Mouse (Mus musculus): ENCODE data around the gene Dlk1. TPM values are rescaled to one million over a fixed set of nuclear protein-coding genes. Genes with fewer than 3 reads are reported as not detected.

Dlk1 gene
- total RNA-seq, 2 experiments from 2014 or later = 213 to 272 TPM

DNA sequence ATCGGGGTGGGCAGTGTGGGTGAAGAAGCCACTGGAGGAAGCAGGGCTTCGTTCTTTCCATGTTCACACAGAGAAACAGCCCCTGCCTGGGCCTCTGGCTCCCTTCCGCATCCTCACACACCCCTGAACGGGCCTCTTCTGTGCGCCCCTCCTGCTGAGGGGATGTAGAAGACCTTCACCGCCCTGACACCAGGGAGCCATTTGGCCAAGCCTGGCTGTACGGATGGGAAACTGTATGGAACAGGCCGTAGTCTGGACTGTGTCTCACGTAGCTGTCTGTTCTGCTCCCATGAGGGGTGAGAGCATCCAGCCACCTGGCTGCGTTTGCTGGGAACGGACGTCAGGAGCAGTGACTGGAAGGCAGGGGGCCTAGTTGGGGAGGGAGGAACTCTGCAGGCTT lies 15.8 kb upstream of the Dlk1 start:
- intact Hi-C loops (cut with DNase I; ENCODE audit: low total_unique reads) = loop anchor here (5.0 kb wide), 2 partner anchors 520 to 935 kb away; no protein-coding TSS in a partner anchor
- DNase-seq = peak; percentile 40

DNA sequence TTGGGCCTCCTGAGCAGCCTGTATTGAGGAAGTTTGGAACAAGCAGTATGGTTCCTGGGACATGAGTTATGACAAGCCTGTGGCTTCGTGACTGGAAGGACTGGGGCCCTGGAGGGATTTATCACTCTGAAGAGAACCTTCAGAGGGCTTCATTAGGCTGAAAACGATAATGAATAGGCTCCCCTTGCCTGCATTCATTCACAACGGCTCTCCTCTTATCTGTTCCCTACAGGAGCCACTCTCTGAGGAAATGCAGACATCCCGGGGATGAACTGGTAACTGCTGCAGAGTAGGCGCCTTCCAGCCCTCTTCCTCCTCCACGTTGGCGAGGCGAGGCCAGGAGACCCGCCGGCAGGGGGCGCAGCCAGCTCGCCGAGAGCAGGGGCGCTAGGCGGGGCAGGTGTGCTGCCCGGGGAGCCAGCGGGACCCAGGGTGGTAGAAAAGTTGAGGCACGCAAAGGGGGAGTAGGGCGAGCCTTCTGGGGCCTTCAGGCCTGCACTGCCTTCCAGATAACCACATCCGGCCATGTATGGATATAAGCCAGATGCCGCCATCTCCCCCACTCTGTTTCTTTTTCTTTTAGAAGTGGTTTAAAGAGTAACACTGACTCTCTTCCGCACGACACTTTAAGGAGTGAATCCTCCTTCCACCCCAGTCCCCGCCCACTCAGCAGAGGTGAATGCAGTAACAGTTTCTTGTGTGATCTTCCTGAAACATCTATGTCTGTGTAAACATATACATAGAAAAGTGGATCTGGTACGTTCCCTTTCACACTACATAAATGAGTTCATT lies 14.9 kb upstream of the Dlk1 start:
- peak; percentile 89 for DNase-seq
- intact Hi-C loops (cut with DNase I; ENCODE audit: low total_unique reads) = loop anchor here (5.0 kb wide), 2 partner anchors 520 to 935 kb away; no protein-coding TSS in a partner anchor

DNA sequence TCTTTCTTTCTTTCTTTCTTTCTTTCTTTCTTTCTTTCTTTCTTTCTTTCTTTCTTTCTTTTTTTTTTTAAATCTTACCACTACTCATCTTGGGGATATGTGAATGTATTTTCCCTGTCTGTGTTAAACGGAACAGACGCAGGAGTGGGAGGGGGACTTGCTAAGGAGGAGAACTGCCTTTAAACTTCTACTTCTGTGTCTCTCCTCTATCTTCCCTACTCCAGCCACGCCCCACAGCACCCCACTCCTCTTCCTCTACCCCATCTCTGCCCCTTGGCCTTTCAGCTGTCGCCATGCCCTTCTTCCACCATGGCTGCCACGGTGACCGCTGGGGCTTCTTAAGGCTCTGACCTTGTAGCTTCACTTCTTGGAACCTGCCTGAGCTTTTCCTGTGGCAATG lies 14.2 kb upstream of the Dlk1 start:
- no peak for DNase-seq
- intact Hi-C loops (cut with DNase I; ENCODE audit: low total_unique reads) = loop anchor here (5.0 kb wide), 2 partner anchors 519 to 934 kb away; no protein-coding TSS in a partner anchor

DNA sequence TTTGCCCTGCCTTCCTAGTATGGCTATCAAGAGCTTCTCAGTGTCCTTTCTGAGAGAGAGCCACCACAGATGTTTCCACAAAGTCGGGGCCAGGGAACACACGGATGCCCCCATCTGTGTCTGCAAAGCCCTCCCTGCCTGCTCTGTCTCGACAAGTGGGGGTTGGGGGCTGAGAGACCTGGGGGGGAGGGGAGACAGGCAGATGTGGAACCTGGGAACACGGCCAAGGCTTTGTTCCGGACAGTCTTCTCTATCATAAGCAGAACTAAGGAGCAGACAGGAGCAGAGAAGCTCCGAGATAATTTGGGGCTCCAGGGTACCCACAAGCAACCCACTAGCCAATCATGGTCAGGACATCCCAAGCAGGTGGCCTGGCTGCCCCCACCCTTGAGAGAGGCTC lies 12.6 kb upstream of the Dlk1 start:
- intact Hi-C loops (cut with DNase I; ENCODE audit: low total_unique reads) = loop anchor here (5.0 kb wide), 2 partner anchors 517 to 932 kb away; no protein-coding TSS in a partner anchor
- DNase-seq = peak; percentile 27

DNA sequence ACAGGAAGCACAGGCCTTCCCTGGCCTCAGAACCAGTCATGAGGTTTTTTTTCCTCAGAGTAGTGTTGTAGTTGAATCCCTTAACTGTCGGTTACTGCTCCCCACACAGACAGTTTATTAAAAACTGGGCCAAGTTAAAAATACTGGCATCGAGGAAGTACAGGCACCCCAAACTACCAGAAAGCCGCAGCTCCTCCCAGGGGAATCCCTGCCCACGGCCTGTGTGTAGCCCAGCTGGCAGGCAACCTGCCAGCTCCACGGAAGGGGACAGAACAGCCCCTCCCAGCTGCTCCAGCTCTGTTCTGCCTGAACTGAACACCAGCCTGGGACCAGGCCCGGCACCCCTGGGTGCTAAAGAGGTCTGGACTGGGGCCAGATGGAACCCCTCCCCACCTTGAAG lies 11.3 kb upstream of the Dlk1 start:
- peak; percentile 61 for DNase-seq
- intact Hi-C loops (cut with DNase I; ENCODE audit: low total_unique reads) = no loop called here

DNA sequence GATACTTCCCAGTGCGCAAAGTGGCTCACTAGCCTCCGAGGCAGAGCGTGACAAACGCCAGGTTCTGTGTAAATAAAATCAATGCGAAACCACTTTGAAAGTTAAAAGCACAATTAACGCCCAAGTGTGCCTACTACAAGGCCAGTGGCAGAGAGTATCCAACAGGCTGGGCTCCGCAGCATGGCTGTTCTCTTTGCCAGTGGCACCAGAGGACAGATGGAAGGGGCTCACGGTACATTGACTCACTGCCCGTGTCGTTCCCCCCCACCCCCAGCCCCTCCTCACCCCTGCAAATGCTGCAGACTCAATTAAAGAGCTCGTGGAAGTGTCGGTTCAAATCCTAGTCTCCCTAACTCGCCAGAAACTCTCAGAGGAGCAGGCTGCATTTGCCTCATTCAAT lies 10.5 kb upstream of the Dlk1 start:
- DNase-seq = no peak
- intact Hi-C loops (cut with DNase I; ENCODE audit: low total_unique reads) = no loop called here

DNA sequence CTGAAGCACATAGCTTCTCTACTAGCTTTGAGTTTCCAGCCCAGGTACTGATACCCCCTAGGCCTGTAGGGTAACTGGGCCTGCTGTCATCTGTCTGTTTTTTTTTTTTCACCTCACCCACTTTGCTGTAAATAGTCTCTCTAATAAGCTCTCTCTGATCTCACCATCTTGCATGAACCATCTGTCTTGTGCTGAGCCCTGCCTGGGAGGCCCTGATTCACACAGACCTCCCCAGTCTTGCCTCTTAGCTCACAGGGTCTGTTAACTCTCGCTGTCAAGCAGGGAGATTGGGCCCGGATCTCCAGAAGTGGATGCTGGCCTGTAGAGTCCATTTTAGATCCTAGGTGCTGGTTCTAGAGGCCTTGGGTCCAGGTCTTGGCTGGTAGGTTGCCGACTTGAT lies 9.3 kb upstream of the Dlk1 start:
- intact Hi-C loops (cut with DNase I; ENCODE audit: low total_unique reads) = no loop called here

DNA sequence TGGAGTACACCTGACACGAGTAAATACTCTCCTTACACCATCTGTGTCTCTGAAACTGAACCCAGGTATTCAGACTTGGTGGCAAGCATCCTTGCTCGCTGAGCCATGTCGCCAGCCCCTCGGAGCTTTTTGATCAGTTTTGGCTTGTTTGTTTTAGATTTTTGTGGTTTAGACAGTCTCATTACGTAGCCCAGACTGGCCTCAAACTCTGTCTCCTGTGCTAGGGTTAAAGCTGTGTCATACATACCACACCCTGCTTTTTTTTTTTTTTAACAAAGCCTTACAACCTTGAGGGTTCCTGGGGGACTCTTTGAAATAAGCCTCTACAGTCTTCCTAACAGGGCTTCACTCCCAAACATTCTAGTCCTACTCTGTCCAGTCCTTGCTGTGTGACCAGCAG lies 7.6 kb upstream of the Dlk1 start:
- DNase-seq = no peak
- intact Hi-C loops (cut with DNase I; ENCODE audit: low total_unique reads) = no loop called here

More for the DNA sequence above, 9.3 kb upstream of the Dlk1 start:
- DNase-seq = no peak

DNA sequence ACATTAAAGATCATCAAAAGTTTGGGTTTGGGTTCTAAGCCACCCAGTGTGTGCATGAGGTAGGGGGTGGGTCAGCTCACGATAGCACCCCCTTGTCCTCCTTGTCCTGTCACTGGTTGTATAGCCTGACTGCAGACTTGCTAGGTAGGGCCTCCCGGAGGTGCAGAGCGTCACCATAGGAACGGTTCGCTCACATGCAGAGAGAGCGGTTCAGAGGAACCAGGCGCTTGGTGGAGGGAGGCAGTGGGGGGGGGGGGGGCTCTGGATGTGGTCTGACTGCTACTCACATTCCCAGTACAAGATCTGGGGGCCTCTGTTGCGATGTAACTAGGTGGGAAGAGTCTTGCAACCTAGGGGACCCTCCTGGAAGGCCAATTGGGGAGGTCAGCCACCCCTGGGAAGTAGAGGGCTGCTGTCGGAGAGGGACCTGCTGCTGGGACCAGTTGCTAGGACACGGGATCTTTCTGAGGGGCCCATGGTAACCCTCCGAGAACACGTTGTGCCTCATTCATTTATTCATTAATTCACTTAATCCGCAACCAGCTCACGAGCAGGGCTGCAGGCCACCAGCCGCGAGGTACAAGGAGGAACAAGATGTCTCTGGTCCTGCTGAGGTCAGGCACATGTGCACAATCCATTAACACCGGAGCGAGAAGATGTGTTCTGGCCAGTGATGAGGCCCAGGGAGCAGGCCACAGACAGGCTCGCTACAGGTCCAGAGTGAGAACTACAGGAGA lies 7.0 kb upstream of the Dlk1 start:
- DNase-seq = peak; percentile 29
- intact Hi-C loops (cut with DNase I; ENCODE audit: low total_unique reads) = no loop called here

DNA sequence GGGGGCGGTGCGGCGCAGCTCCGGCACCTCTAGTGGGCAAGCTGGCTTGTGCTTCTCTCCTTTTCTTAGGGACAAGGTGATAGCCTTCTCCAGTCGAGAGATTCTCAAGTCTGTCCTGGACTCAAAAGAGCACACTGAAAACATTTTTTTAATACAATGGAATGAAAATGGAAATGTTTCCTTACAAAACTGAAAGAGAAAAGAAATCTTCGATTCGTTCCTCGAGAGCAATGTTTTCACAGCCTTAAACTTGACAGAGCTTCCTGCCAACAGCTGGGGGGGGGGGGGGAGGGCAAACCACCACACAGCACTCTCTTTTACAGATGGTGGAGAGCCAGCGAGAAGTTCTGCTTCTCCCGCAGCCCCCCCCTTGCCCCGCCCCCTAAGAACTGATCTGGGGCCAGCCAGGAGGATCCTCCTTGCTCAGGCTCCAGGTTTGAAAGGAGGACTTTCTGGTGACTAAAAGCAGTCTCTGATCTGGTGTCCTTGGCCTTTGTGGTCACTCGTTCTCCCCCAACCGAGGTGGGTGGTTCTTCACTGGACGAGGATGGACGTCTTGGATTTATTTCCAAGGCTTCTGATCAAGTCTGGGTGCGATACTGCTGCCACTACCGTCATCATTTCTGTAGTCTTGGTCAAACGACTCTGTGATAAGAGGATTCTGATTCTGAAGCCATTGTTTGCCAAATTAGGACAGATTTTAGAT lies 6.2 kb upstream of the Dlk1 start:
- intact Hi-C loops (cut with DNase I; ENCODE audit: low total_unique reads) = no loop called here
- no peak for DNase-seq

DNA sequence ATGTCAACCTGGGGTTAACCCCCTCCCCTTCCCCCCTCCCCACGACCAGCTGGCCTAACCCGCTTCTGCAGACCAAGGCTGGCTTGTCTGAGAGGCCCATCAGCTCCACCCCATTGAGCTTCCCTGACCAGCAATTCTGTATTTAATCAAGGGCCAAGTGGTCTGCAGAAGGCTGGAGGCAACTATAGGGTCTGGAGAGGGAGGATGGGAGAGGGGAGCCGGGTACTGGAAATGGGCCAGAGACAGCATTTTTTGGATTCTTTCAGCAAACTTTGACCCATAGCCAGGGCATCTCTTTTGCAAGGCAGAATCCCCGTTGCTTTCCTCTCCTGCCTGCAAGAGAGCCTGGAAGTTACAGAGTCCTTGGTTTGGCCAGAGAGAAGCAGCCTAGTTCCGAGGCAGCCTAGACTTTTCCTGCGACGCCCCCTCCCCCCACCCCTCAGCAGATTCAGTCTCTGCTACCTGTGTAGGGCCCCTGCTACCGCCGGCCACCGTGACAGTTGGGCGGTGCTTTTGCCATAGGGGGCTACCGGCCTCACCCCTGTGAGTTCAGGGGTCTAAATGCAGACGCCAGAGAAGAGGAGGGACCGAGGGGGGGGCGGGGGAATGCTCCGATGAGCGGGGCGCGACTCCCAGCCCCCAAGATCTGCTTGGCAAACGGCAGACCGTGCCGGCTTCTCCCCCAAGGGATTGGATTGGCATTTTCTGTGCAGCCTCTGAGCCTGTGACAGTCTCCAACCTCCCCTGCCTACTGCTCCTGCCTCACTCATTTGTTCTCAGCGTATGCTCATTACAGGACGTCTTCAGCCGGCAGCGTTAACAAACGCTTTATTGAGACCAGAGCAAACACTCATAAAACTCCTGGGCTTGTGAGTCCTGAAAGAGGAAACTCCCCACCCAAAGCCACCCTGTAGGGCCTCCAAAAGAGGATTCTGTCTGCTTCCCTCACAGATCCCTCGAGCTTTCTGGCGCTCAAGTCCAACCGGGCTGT lies 2.9 kb upstream of the Dlk1 start:
- no peak for DNase-seq
- intact Hi-C loops (cut with DNase I; ENCODE audit: low total_unique reads) = no loop called here

DNA sequence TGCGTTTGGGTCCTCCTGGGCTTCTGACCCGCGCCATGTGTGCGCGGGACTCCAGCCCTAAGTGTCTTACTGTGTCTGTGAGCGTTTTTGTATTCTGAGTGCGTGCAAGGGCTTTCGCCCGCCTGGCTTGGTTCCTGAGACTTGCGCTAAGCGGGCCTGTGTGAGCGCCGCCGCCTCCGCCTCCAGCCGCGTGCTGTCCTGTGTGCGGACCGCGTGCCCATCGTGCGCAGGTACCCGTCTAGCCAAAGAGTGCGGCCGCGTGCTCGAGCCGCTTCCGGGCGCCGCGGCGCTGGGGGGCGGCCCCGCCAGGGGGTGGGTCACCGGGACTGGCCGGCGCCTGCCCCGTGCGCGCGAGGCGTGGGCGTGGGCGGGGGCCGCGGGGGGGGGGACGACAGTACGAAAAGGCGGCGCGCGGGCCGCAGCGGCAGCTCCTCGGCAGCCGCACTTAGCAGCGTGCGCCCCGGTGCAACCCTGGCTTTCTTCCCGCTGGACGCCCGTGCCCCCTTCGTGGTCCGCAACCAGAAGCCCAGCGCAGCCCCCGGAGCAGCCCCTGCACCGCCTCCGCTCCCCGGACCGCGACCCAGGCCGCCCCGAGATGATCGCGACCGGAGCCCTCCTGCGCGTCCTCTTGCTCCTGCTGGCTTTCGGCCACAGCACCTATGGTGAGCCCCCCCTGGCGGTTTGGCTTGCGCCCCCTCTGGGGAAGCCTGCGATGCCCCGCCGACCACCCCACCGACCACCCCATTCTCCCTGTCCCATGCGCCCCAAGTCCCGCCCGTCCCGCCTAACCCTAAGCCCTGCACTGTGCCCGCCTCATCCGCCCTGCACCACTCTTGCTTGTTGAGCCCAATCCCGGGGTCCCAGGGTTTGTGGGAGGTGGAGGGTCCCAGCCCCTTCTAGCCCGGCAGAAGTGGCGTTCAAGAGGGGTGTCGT lies 708 bp downstream of the Dlk1 start:
- DNase-seq = peak; percentile 30
- intact Hi-C loops (cut with DNase I; ENCODE audit: low total_unique reads) = no loop called here

DNA sequence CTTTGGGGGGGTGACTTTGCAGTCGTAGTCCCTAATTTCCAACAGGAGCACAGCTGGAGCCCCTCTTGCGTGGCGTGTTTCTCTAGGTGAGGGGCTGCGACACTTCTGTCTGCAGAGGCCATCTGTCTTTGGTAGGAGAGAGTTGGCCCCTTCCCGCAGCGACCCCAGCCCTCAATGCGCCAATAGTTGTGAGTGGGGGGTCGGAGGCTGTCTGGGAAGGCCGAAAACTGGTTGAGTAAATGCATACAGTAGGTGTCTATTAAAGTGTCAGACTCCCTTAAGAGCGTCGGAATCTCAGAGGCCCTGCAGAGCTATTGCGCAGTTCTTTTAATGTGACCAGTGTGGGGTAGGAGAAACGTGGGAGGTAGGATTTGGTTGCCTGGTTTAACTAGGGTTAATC lies 1.5 kb downstream of the Dlk1 start:
- no peak for DNase-seq
- intact Hi-C loops (cut with DNase I; ENCODE audit: low total_unique reads) = no loop called here

DNA sequence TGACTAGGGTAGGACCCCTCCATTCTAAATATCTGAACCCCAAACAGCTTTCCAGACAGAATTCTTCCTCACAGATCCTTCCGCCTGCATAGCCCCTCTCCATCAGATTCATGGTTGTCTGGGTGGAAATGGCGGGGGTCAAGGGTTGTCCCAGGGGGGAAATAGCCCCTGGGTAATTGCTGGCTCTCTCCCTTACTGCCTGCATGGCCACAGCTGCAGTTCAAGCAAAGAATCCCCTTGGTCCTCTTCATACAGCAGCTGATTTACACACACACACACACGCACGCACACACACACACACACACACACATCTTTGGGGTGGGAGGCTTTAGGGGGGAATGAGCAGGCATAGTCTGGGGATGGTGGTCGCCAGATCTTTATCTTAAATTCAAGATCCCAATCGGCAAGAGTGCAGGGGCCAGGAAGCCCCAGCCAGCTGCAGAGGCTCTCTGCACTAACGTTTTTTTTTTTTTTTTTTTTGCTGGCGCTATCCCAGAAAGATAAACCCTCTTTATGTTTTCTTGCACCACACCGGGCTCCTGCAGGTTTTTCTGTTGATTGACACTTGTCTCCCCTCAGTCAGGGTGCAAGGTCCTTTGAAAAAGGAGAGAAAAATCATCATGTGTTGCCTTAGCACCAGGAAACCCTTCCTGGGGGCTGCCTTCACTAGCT lies 4.0 kb downstream of the Dlk1 start:
- peak; percentile 1 for DNase-seq
- intact Hi-C loops (cut with DNase I; ENCODE audit: low total_unique reads) = no loop called here

DNA sequence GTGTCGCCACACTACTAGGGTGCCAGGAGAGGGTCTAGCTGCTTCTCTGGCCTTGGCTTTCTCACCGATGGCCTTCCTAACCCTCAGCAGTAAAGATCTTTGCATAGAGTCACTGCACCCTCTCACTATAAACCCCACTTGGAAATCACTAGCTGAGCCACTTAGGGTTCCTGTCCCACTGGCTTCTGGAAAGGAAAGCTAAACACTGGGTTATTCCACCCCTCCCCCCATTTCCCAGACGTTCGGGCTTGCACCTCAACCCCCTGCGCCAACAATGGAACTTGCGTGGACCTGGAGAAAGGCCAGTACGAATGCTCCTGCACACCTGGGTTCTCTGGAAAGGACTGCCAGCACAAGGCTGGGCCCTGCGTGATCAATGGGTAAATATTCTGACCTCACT lies 5.2 kb downstream of the Dlk1 start:
- DNase-seq = peak; percentile 1
- intact Hi-C loops (cut with DNase I; ENCODE audit: low total_unique reads) = no loop called here

DNA sequence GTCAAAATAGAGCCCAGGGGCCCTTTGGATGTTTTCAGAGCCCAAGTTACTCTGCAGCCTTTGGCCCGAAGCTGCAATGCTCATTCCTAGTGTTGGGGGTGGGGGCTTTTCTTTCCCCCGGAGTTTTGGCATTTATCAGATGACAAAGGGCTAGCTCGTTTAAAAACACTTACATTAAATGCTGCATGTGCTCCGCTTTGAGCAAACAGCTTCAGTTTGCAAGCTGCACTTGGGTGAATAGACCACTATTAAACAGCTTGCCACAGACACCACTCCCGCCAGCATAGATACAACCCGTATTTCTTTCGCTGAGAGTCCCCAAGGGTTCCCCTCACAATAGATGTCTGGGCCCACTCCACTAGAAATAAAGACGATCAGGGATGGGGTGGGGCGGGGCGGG lies 6.3 kb downstream of the Dlk1 start:
- DNase-seq = peak; percentile 1
- intact Hi-C loops (cut with DNase I; ENCODE audit: low total_unique reads) = no loop called here

Measured in gastrocnemius, postnatal 14 days (tissue).